Mouse (Mus musculus) midbrain, postnatal 0 days (tissue): ENCODE measurements around the gene Fadd. TPM values are rescaled to one million over a fixed set of nuclear protein-coding genes. Genes with fewer than 3 reads are reported as not detected.

Source experiments
- ATAC-seq: fragments of 200-750 bp; cut with Nextera tagmentation; 2 replicates; pipeline ENCODE4 v1.8.0; 2017; ENCODE audit warnings: moderate number of reproducible peaks, mild to moderate bottlenecking, moderate TSS enrichment, moderate library complexity; ENCODE audit not compliant: low FRiP score
- DNase-seq: peaks from one replicate; pipeline ENCODE4 v3.0.0-alpha.2; 2015; ENCODE audit warnings: low spot score
- H3K27ac ChIP-seq: fragments of 300-500 bp; sonication (generic); 2 replicates; pipeline ENCODE4 v1.5.1; 2014; ENCODE audit warnings: low read depth, mild to moderate bottlenecking, low read length, mixed read lengths
- H3K27me3 ChIP-seq: fragments of 300-500 bp; sonication (generic); 2 replicates; pipeline ENCODE4 v1.6.1; 2014; ENCODE audit warnings: low read length, control low read depth, mixed read lengths; ENCODE audit not compliant: insufficient read depth
- H3K36me3 ChIP-seq: fragments of 300-500 bp; sonication (generic); 2 replicates; pipeline ENCODE4 v1.6.1; 2014; ENCODE audit warnings: low read length, control low read depth, mixed read lengths; ENCODE audit not compliant: insufficient read depth
- H3K4me1 ChIP-seq: fragments of 300-500 bp; sonication (generic); 2 replicates; pipeline ENCODE4 v1.6.1; 2014; ENCODE audit warnings: mild to moderate bottlenecking, control low read depth, antibody characterized with exemption, low read length, mixed read lengths; ENCODE audit not compliant: insufficient read depth
- H3K4me2 ChIP-seq: fragments of 300-500 bp; sonication (generic); 2 replicates; pipeline ENCODE4 v1.6.1; 2014; ENCODE audit warnings: low read depth, mild to moderate bottlenecking, low read length, mixed read lengths; ENCODE audit not compliant: poor library complexity, severe bottlenecking
- H3K4me3 ChIP-seq: fragments of 300-500 bp; sonication (generic); 2 replicates; pipeline ENCODE4 v1.5.1; 2014; ENCODE audit warnings: low read depth, mild to moderate bottlenecking, low read length, moderate library complexity
- H3K9ac ChIP-seq: fragments of 300-500 bp; sonication (generic); replicated peaks from 2 replicates; pipeline ENCODE4 v1.6.1; 2014; ENCODE audit warnings: mild to moderate bottlenecking, low read length, moderate library complexity, mixed read lengths; ENCODE audit not compliant: poor library complexity, severe bottlenecking
- H3K9me3 ChIP-seq: fragments of 300-500 bp; sonication (generic); 2 replicates; pipeline ENCODE4 v1.6.1; 2016; ENCODE audit warnings: low read length, control low read depth
- CTCF ChIP-seq: IDR thresholded peaks from 2 replicates; pipeline ENCODE4 v1.5.1; 2016; ENCODE audit warnings: antibody characterized with exemption, mild to moderate bottlenecking
- WGBS: fragments of 180-500 bp; shearing (Covaris S2); extraction: QIAGEN DNeasy Blood & Tissue Kit; methylation state at CpG from one replicate; pipeline ENCODE4 v1.1.7; 2014; 5-methylcytosine and 5-hydroxymethylcytosine counted together
- polyA plus RNA-seq: library from polyadenylated mRNA; unstranded; fragments of >200 nt; fragmentation: Nextera tagmentation; extraction: Ambion mirVana; gene quantifications from 2 replicates; pipeline ENCODE4 v1.2.1, GENCODE M21; 2015
- total RNA-seq: library from RNA; depleted of rRNA; stranded (reverse); fragments of >200 nt; gene quantifications from 2 replicates; pipeline ENCODE4 v1.2.3, GENCODE M21; 2014; rRNA removed

The Fadd gene
- total and polyA plus RNA-seq, 2 experiments from 2014 or later, result 2.4 to 2.6 TPM

DNA sequence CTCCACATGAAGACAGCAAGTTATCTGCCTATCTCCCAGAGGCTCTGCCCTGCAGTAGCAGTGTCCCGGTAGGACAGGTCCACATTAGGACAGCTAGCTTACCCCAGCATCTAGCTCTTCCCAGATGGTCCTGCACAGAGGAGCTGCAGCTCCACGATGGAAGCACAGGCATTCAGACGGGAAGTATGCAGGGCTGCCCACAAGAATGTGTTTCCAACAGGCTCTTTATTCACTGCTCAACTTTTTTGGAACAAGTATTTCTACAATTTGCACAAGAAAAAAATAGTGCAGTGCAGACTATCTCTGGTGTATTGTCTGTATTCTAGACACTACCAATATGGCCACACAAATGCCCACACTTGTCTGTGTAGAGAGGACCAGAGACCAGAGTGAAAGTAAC lies 47.5 kb downstream of the Fadd start:
- no peaks in the 10 kb centered on the region for H3K9me3 ChIP-seq
- no peak for DNase-seq
- no peaks in the 10 kb centered on the region for H3K27me3 ChIP-seq
- no peak for TF ChIP-seq CTCF
- H3K4me3 ChIP-seq, result no peak overlapping the region
- H3K36me3 ChIP-seq, result no peaks in the 10 kb centered on the region
- H3K4me1 ChIP-seq, result no peaks in the 10 kb centered on the region
- H3K4me2 ChIP-seq, result no peak overlapping the region
- ATAC-seq, result no peak
- 80% methylated on average over 3 of the region's 3 CpGs for WGBS
- no peak overlapping the region for H3K27ac ChIP-seq
- no peak overlapping the region for H3K9ac ChIP-seq

GRCm38 (mm10) chr7:144531585-144532378 lies 50.5 kb downstream of the Fadd start:
- Histone ChIP-seq H3K4me2 (no peak overlapping the region), H3K9me3 (no peaks in the 10 kb centered on the region), H3K27me3 (no peaks in the 10 kb centered on the region), H3K4me3 (no peak overlapping the region), H3K4me1 (no peaks in the 10 kb centered on the region), H3K27ac (no peak overlapping the region), H3K9ac (no peak overlapping the region), H3K36me3 (no peaks in the 10 kb centered on the region)
- 46% methylated on average over 7 of the region's 7 CpGs for WGBS
- TF ChIP-seq CTCF, result no peak
- DNase-seq (no peak), ATAC-seq (no peak)

DNA sequence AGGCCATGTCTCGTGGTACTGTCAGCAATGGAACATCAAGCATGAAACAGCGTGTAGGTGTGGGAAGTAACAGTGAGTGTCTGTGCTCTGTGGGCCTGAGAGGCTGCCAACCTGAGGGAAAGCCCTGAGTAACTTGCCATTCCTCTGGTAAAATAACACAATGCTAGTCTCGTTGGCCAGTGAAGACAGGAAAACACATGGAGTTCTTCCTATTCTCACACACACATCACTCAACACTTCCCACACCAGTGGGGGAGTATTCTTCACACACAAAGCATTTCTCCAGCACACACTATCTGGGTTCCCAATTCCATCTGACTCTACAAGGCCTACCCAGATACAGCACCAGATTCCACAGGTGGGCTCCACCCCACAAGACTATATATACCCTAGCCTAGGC lies 52.4 kb downstream of the Fadd start:
- ATAC-seq (no peak), DNase-seq (no peak)
- H3K4me3 ChIP-seq, result no peak overlapping the region
- no peaks in the 10 kb centered on the region for H3K9me3 ChIP-seq
- no peaks in the 10 kb centered on the region for H3K36me3 ChIP-seq
- no peak overlapping the region for H3K4me2 ChIP-seq
- H3K27ac ChIP-seq, result no peak overlapping the region
- no peaks in the 10 kb centered on the region for H3K4me1 ChIP-seq
- no peak overlapping the region for H3K9ac ChIP-seq
- no peak for TF ChIP-seq CTCF
- no peaks in the 10 kb centered on the region for H3K27me3 ChIP-seq
- 83% methylated on average over 3 of the region's 3 CpGs for WGBS

DNA sequence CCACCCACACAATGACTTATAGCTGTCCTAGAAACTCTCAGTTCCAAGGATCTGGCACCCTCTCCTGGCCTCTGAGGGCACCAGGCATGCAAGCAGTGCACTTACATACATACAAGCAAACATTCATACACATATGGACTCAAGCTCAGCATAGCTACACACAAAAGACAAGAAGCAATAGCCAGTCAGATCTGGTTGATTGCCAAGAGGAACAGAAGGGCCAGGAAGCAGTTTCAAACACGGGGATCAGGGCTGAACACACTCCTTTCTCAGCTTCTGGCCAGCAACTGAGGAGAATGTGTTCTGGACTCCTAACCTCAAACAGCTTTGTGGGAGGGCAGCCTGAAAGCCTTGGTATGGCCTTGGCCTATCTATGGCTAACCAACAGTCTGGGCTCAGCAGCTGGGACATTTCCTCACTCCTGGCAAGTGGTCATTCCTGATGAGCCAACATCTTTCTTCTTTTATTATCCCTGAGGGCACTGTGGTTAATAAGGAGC lies 54.5 kb downstream of the Fadd start:
- H3K27me3 ChIP-seq, result no peaks in the 10 kb centered on the region
- H3K4me1 ChIP-seq, result no peaks in the 10 kb centered on the region
- peak; percentile 9 for DNase-seq
- H3K36me3 ChIP-seq, result no peaks in the 10 kb centered on the region
- 36% methylated on average over 1 of the region's 1 CpGs for WGBS
- H3K4me3 ChIP-seq, result no peak overlapping the region
- no peak overlapping the region for H3K9ac ChIP-seq
- no peak overlapping the region for H3K4me2 ChIP-seq
- no peaks in the 10 kb centered on the region for H3K9me3 ChIP-seq
- no peak for ATAC-seq
- no peak overlapping the region for H3K27ac ChIP-seq
- TF ChIP-seq CTCF, result no peak

Other genes starting within 250 kb of the Fadd start
- gene Cttn, start 111.5 kb downstream of the Fadd start, total RNA-seq, result 131 and 150 TPM in 2 replicates
- gene Cttn, start 111.5 kb downstream of the Fadd start, polyA plus RNA-seq, result 162 and 165 TPM in 2 replicates
- 30.4 and 36.0 TPM in 2 replicates for gene Ppfia1, start 28.7 kb downstream of the Fadd start, total RNA-seq
- gene Ppfia1, start 28.7 kb downstream of the Fadd start, polyA plus RNA-seq, result 12.2 and 14.3 TPM in 2 replicates
- 11.6 and 13.5 TPM in 2 replicates for gene Ano1, start 169.5 kb upstream of the Fadd start, total RNA-seq
- gene Ano1, start 169.5 kb upstream of the Fadd start, polyA plus RNA-seq, result 5.8 and 7.5 TPM in 2 replicates